Mouse (Mus musculus) MEL (cell line): Measurements from ENCODE around the gene Vmn1r54. TPM values are rescaled to one million over a fixed set of nuclear protein-coding genes. Genes with fewer than 3 reads are reported as not detected.

Experiments used
- polyA plus RNA-seq, 2 experiments: library from polyadenylated mRNA; stranded (reverse) in 1 of 2; unstranded in 1 of 2; fragments of >175 nt in 1 of 2; fragments of >200 nt in 1 of 2; gene quantifications; 2 replicates each; pipeline versions ENCODE4 v1.2.1 to v1.2.4; 2012; ENCODE audit warnings: low replicate concordance in 2 of 2, low read depth in 1 of 2; ENCODE audit not compliant: insufficient read length in 2 of 2, insufficient read depth in 1 of 2, missing spikeins in 1 of 2
- total RNA-seq: library from RNA; depleted of rRNA; stranded (reverse); fragments of 300-350 nt; gene quantifications from 2 replicates; pipeline ENCODE4 v1.2.3, GENCODE M21; 2012; rRNA removed

The Vmn1r54 gene
- total and polyA plus RNA-seq, 3 experiments: not detected

Other genes with a start within 250 kb of the Vmn1r54 start
- not detected in 2 replicates for gene Vmn1r47, start 230.2 kb upstream of the Vmn1r54 start, total RNA-seq
- not detected for gene Vmn1r47, start 230.2 kb upstream of the Vmn1r54 start, polyA plus RNA-seq
- not detected in 2 replicates for gene Vmn1r48, start 209.5 kb upstream of the Vmn1r54 start, total RNA-seq
- gene Vmn1r48, start 209.5 kb upstream of the Vmn1r54 start, polyA plus RNA-seq: not detected
- gene Vmn1r49, start 167.8 kb upstream of the Vmn1r54 start, total RNA-seq: not detected in 2 replicates
- gene Vmn1r49, start 167.8 kb upstream of the Vmn1r54 start, polyA plus RNA-seq: not detected
- gene Vmn1r50, start 144.9 kb upstream of the Vmn1r54 start, total RNA-seq: not detected in 2 replicates
- not detected for gene Vmn1r50, start 144.9 kb upstream of the Vmn1r54 start, polyA plus RNA-seq
- gene Vmn1r51, start 123.7 kb upstream of the Vmn1r54 start, total RNA-seq: not detected in 2 replicates
- gene Vmn1r51, start 123.7 kb upstream of the Vmn1r54 start, polyA plus RNA-seq: not detected
- not detected in 2 replicates for gene Vmn1r52, start 71.5 kb upstream of the Vmn1r54 start, total RNA-seq
- gene Vmn1r52, start 71.5 kb upstream of the Vmn1r54 start, polyA plus RNA-seq: not detected
- not detected in 2 replicates for gene V1ra8, start 43.5 kb upstream of the Vmn1r54 start, total RNA-seq
- not detected for gene V1ra8, start 43.5 kb upstream of the Vmn1r54 start, polyA plus RNA-seq
- not detected in 2 replicates for gene Vmn1r53, start 21.9 kb upstream of the Vmn1r54 start, total RNA-seq
- not detected for gene Vmn1r53, start 21.9 kb upstream of the Vmn1r54 start, polyA plus RNA-seq
- not detected in 2 replicates for gene BC048671, start 54.9 kb downstream of the Vmn1r54 start, total RNA-seq
- not detected for gene BC048671, start 54.9 kb downstream of the Vmn1r54 start, polyA plus RNA-seq
- gene Chst13, start 78.9 kb downstream of the Vmn1r54 start, total RNA-seq: not detected in 2 replicates
- gene Chst13, start 78.9 kb downstream of the Vmn1r54 start, polyA plus RNA-seq: not detected
- not detected in 2 replicates for gene Uroc1, start 87.0 kb downstream of the Vmn1r54 start, total RNA-seq
- gene Uroc1, start 87.0 kb downstream of the Vmn1r54 start, polyA plus RNA-seq: not detected
- gene Zxdc, start 123.2 kb downstream of the Vmn1r54 start, total RNA-seq: 7.8 and 8.6 TPM in 2 replicates
- gene Zxdc, start 123.2 kb downstream of the Vmn1r54 start, polyA plus RNA-seq: 10 to 100 TPM in 1 of 2 experiments, not detected in 1; 10.7 TPM
- not detected in 2 replicates for gene Cfap100, start 182.5 kb downstream of the Vmn1r54 start, total RNA-seq
- gene Cfap100, start 182.5 kb downstream of the Vmn1r54 start, polyA plus RNA-seq: under 1 TPM in 1 of 2 experiments, not detected in 1; 0.19 TPM
- not detected in 2 replicates for gene Klf15, start 216.3 kb downstream of the Vmn1r54 start, total RNA-seq
- gene Klf15, start 216.3 kb downstream of the Vmn1r54 start, polyA plus RNA-seq: not detected
- 0.04 TPM in 1 of 2 replicates, not detected in the other for gene Aldh1l1, start 240.1 kb downstream of the Vmn1r54 start, total RNA-seq
- under 1 TPM in 1 of 2 experiments, not detected in 1; 0.14 TPM for gene Aldh1l1, start 240.1 kb downstream of the Vmn1r54 start, polyA plus RNA-seq